Mouse (Mus musculus) cerebellum, adult 2 months (tissue): ENCODE measurements at regions not wholly inside any gene's neighbourhood (a gene's known extent, or its start where the extent isn't known, plus 50 kb on each side); places are given as distances from the start of the nearest gene placed in this dataset.

Source experiments
- CTCF ChIP-seq: fragments of 200-500 bp; IDR thresholded peaks from 2 replicates; pipeline ENCODE4 v1.5.1; 2011; ENCODE audit warnings: low read depth, mild to moderate bottlenecking, control low read depth, low read length, moderate library complexity, borderline replicate concordance; ENCODE audit not compliant: insufficient read depth
- POLR2A ChIP-seq: fragments of 200-500 bp; IDR thresholded peaks from 2 replicates; pipeline ENCODE4 v1.6.1; 2011; ENCODE audit warnings: low read length, control low read depth, borderline replicate concordance; ENCODE audit not compliant: insufficient read depth

DNA sequence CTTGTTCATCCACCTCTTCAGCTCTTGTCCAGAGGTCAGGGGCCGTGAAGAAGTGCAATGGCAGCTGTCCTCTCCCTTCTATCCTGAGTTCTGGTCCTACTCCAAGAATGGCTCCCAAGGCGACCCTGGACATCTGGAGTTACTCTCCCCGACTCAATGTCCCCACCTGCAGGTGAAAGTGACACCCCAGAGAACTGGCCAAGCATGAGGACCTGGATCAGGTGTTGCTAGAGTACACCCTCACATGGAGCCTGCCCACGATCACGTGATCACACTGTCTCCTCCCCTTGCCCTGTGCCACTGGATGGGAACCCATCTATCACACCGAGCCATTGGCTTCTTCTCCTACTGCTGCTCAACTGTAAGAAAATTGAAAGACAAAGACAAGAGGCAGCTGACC lies 122.7 kb upstream of the Aldh1b1 start:
- TF ChIP-seq POLR2A (no peak), CTCF (no peak)
